Mouse (Mus musculus) Patski (cell line): Measurements from ENCODE around the gene Trim45. TPM values are rescaled to one million over a fixed set of nuclear protein-coding genes. Genes with fewer than 3 reads are reported as not detected.

Experiments
- ATAC-seq: fragments of 100-300 bp; one replicate; pipeline ENCODE4 v1.8.0; 2021
- CTCF ChIA-PET: fragments of 350-600 bp; sonication (Branson Sonifier 250); formaldehyde crosslinking; loops from one replicate; lab custom pipeline; 2022; ENCODE audit warnings: inconsistent platforms; lab: Charles Lee
- POLR2A ChIA-PET: fragments of 350-600 bp; sonication (Branson Sonifier 250); formaldehyde crosslinking; loops from one replicate; lab custom pipeline; 2022; ENCODE audit warnings: antibody characterized with exemption, inconsistent platforms; lab: Charles Lee
- DNase-seq: peaks from one replicate; pipeline ENCODE4 v3.0.0-alpha.2; 2011; ENCODE audit warnings: low read depth, low spot score
- H3K27me3 ChIP-seq: fragments of 371-371 bp; one replicate; pipeline ENCODE4 v1.5.1; 2021
- CTCF ChIP-seq: fragments of 100-300 bp; IDR thresholded peaks from one replicate; pipeline ENCODE4 v1.5.1; 2021
- in situ Hi-C: fragments of 300-500 bp; cut with MboI; formaldehyde crosslinking; loops from 3 replicates; pipeline ENCODE4 v1.11.1; 2018; ENCODE audit warnings: low pct_unique_long_range_greater_than_20kb, mixed read lengths
- polyA plus RNA-seq: library from polyadenylated mRNA; unstranded; gene quantifications from one replicate; pipeline ENCODE4 v1.2.3, GENCODE M21; 2021

The Trim45 gene
- polyA plus RNA-seq, 1 experiment from 2014 or later = 12.6 TPM

GRCm38 (mm10) chr3:100925176-100925575 is 3.2 kb downstream of the Trim45 start:
- no peak for TF ChIP-seq CTCF
- no peak for DNase-seq

GRCm38 (mm10) chr3:100931332-100932076 is 9.5 kb downstream of the Trim45 start:
- POLR2A ChIA-PET = interaction anchor here (0.6 to 1.3 kb wide), 3 partner anchors 9 to 153 kb away, joined by 3 to 6 read pairs (median 5); no protein-coding TSS in a partner anchor
- no peak for TF ChIP-seq CTCF
- no peaks in the 10 kb centered on the region for H3K27me3 ChIP-seq
- CTCF ChIA-PET = interaction anchor here (0.9 to 1.3 kb wide), 3 partner anchors 9 to 163 kb away, joined by 3 to 4 read pairs (median 3); no protein-coding TSS in a partner anchor
- ATAC-seq (no peak), DNase-seq (no peak)
- in situ Hi-C loops = no loop called here

More at GRCm38 (mm10) chr3:100925176-100925575, 3.2 kb downstream of the Trim45 start:
- no peak for ATAC-seq
- ChIA-PET POLR2A (interaction anchor here (0.8 kb wide), 1 partner anchor 713 kb away, joined by 3 read pairs; no protein-coding TSS in a partner anchor), CTCF (interaction anchor here (1.0 to 2.8 kb wide), 2 partner anchors 8 to 157 kb away, joined by 3 to 11 read pairs; no protein-coding TSS in a partner anchor)
- in situ Hi-C loops = no loop called here
- H3K27me3 ChIP-seq = no peaks in the 10 kb centered on the region

- CTCF ChIA-PET = interaction anchor here (0.9 to 1.8 kb wide), 4 partner anchors 10 to 164 kb away, joined by 3 to 8 read pairs (median 4); no protein-coding TSS in a partner anchor
- TF ChIP-seq CTCF = no peak
- ATAC-seq = no peak
- no peak for DNase-seq
- H3K27me3 ChIP-seq = no peaks in the 10 kb centered on the region
- in situ Hi-C loops = no loop called here
- POLR2A ChIA-PET = interaction anchor here (0.6 kb wide), 1 partner anchor 154 kb away, joined by 6 read pairs; no protein-coding TSS in a partner anchor
These were observed 10.3 kb downstream of the Trim45 start for GRCm38 (mm10) chr3:100932077-100932944.

GRCm38 (mm10) chr3:100935521-100935920 is 13.5 kb downstream of the Trim45 start:
- no peak for TF ChIP-seq CTCF
- CTCF ChIA-PET = interaction anchor here (0.6 to 1.4 kb wide), 2 partner anchors 12 to 19 kb away, joined by 3 read pairs; no protein-coding TSS in a partner anchor
- ATAC-seq (no peak), DNase-seq (no peak)
- H3K27me3 ChIP-seq = no peaks in the 10 kb centered on the region
- in situ Hi-C loops = no loop called here
- POLR2A ChIA-PET = interaction anchor here (1.4 kb wide), 1 partner anchor 11 kb away, joined by 3 read pairs; no protein-coding TSS in a partner anchor

- POLR2A ChIA-PET = no interaction called here
- DNase-seq (no peak), ATAC-seq (no peak)
- CTCF ChIA-PET = interaction anchor here (0.6 to 1.6 kb wide), 3 partner anchors 9 to 19 kb away, joined by 3 to 4 read pairs (median 3); no protein-coding TSS in a partner anchor
- no peaks in the 10 kb centered on the region for H3K27me3 ChIP-seq
- in situ Hi-C loops = no loop called here
- no peak for TF ChIP-seq CTCF
These were observed 14.2 kb downstream of the Trim45 start for GRCm38 (mm10) chr3:100936201-100936600.

- CTCF ChIA-PET = no interaction called here
These were observed 16.2 kb downstream of the Trim45 start for GRCm38 (mm10) chr3:100938211-100938610.

GRCm38 (mm10) chr3:100940496-100941037 is 18.6 kb downstream of the Trim45 start:
- POLR2A ChIA-PET = interaction anchor here (0.6 to 1.2 kb wide), 2 partner anchors 14 to 19 kb away, joined by 3 to 4 read pairs; no protein-coding TSS in a partner anchor
- CTCF ChIA-PET = interaction anchor here (0.5 to 4.5 kb wide), 10 partner anchors 10 to 336 kb away, joined by 3 to 20 read pairs (median 4); no protein-coding TSS in a partner anchor
- DNase-seq (peak; percentile 77), ATAC-seq (peak; percentile 24)
- no peak for TF ChIP-seq CTCF
- H3K27me3 ChIP-seq = no peaks in the 10 kb centered on the region
- in situ Hi-C loops = no loop called here

More at GRCm38 (mm10) chr3:100938211-100938610, 16.2 kb downstream of the Trim45 start:
- in situ Hi-C loops = no loop called here
- TF ChIP-seq CTCF = no peak
- DNase-seq = no peak
- POLR2A ChIA-PET = no interaction called here
- no peak for ATAC-seq
- H3K27me3 ChIP-seq = no peaks in the 10 kb centered on the region

- H3K27me3 ChIP-seq = no peaks in the 10 kb centered on the region
- ATAC-seq (no peak), DNase-seq (no peak)
- TF ChIP-seq CTCF = no peak
- POLR2A ChIA-PET = interaction anchor here (1.1 kb wide), 1 partner anchor 13 kb away, joined by 3 read pairs; no protein-coding TSS in a partner anchor
- in situ Hi-C loops = no loop called here
- CTCF ChIA-PET = interaction anchor here (0.8 to 1.9 kb wide), 3 partner anchors 8 to 30 kb away, joined by 3 to 9 read pairs (median 3); no protein-coding TSS in a partner anchor
These were observed 25.3 kb downstream of the Trim45 start for GRCm38 (mm10) chr3:100947286-100947685.

GRCm38 (mm10) chr3:100951531-100951930 is 29.5 kb downstream of the Trim45 start:
- TF ChIP-seq CTCF = no peak
- ChIA-PET POLR2A (no interaction called here), CTCF (interaction anchor here (1.0 to 3.8 kb wide), 5 partner anchors 11 to 344 kb away, joined by 3 to 17 read pairs (median 10); no protein-coding TSS in a partner anchor)
- DNase-seq = no peak
- in situ Hi-C loops = no loop called here
- no peaks in the 10 kb centered on the region for H3K27me3 ChIP-seq
- no peak for ATAC-seq
